Mouse (Mus musculus): ENCODE data around the gene Ctnna2. TPM values are rescaled to one million over a fixed set of nuclear protein-coding genes. Genes with fewer than 3 reads are reported as not detected.

The Ctnna2 gene
- polyA plus RNA-seq, 1 experiment from 2014 or later: not detected

GRCm38 (mm10) chr6:77188628-77189027 is 790.9 kb downstream of the Ctnna2 start:
- 82% methylated on average over 2 of the region's 2 CpGs for WGBS (ENCODE audit: insufficient replicate concordance)
- H3K4me1 ChIP-seq (ENCODE audit: insufficient read depth): no peaks in the 10 kb centered on the region
- no peak overlapping the region for H3K4me3 ChIP-seq (ENCODE audit: low read depth, low read length)
- H3K36me3 ChIP-seq (replicated peaks; ENCODE audit: insufficient read depth, low read length): no peaks in the 10 kb centered on the region
- no peaks in the 10 kb centered on the region for H3K9me3 ChIP-seq (ENCODE audit: low read length)
- DNase-seq (no peak), ATAC-seq (no peak)
- TF ChIP-seq CTCF (IDR thresholded peaks at IDR 0.05; ENCODE audit: low read depth): no peak
- TF ChIP-seq EP300 (IDR thresholded peaks at IDR 0.05; ENCODE audit: low read depth): no peak
- no peak overlapping the region for H3K4me2 ChIP-seq (ENCODE audit: low read depth, low read length)
- no peaks in the 10 kb centered on the region for H3K27me3 ChIP-seq (ENCODE audit: insufficient read depth, low read length)
- no peak overlapping the region for H3K9ac ChIP-seq (replicated peaks)
- no peak overlapping the region for H3K27ac ChIP-seq (ENCODE audit: low read depth)

- DNase-seq (no peak), ATAC-seq (no peak)
- H3K36me3 ChIP-seq (replicated peaks; ENCODE audit: insufficient read depth, low read length): no peaks in the 10 kb centered on the region
- H3K4me2 ChIP-seq (ENCODE audit: low read depth, low read length): no peak overlapping the region
- H3K27me3 ChIP-seq (ENCODE audit: insufficient read depth, low read length): no peaks in the 10 kb centered on the region
- no peak overlapping the region for H3K9ac ChIP-seq (replicated peaks)
- TF ChIP-seq CTCF (IDR thresholded peaks at IDR 0.05; ENCODE audit: low read depth) (no peak), EP300 (IDR thresholded peaks at IDR 0.05; ENCODE audit: low read depth) (no peak)
- H3K4me3 ChIP-seq (ENCODE audit: low read depth, low read length): no peak overlapping the region
- no peaks in the 10 kb centered on the region for H3K4me1 ChIP-seq (ENCODE audit: insufficient read depth)
- H3K9me3 ChIP-seq (ENCODE audit: low read length): no peaks in the 10 kb centered on the region
- 71% methylated on average over 4 of the region's 4 CpGs for WGBS (ENCODE audit: insufficient replicate concordance)
- H3K27ac ChIP-seq (ENCODE audit: low read depth): no peak overlapping the region
These were observed 793.7 kb downstream of the Ctnna2 start for GRCm38 (mm10) chr6:77185751-77186150.

GRCm38 (mm10) chr6:77184896-77185295 is 794.6 kb downstream of the Ctnna2 start:
- DNase-seq: no peak
- H3K4me3 ChIP-seq (ENCODE audit: low read depth, low read length): no peak overlapping the region
- H3K27me3 ChIP-seq (ENCODE audit: insufficient read depth, low read length): no peaks in the 10 kb centered on the region
- no peak overlapping the region for H3K27ac ChIP-seq (ENCODE audit: low read depth)
- no peaks in the 10 kb centered on the region for H3K4me1 ChIP-seq (ENCODE audit: insufficient read depth)
- H3K4me2 ChIP-seq (ENCODE audit: low read depth, low read length): no peak overlapping the region
- H3K9me3 ChIP-seq (ENCODE audit: low read length): no peaks in the 10 kb centered on the region
- H3K9ac ChIP-seq (replicated peaks): no peak overlapping the region
- TF ChIP-seq CTCF (IDR thresholded peaks at IDR 0.05; ENCODE audit: low read depth): no peak
- no peak for TF ChIP-seq EP300 (IDR thresholded peaks at IDR 0.05; ENCODE audit: low read depth)
- H3K36me3 ChIP-seq (replicated peaks; ENCODE audit: insufficient read depth, low read length): no peaks in the 10 kb centered on the region
- ATAC-seq: no peak
- 56% methylated on average over 2 of the region's 2 CpGs for WGBS (ENCODE audit: insufficient replicate concordance)

- H3K9me3 ChIP-seq (ENCODE audit: low read length): no peaks in the 10 kb centered on the region
- ATAC-seq (no peak), DNase-seq (no peak)
- H3K4me1 ChIP-seq (ENCODE audit: insufficient read depth): no peaks in the 10 kb centered on the region
- H3K36me3 ChIP-seq (replicated peaks; ENCODE audit: insufficient read depth, low read length): no peaks in the 10 kb centered on the region
- WGBS (ENCODE audit: insufficient replicate concordance): 27% methylated on average over 4 of the region's 4 CpGs
- H3K27ac ChIP-seq (ENCODE audit: low read depth): no peak overlapping the region
- no peaks in the 10 kb centered on the region for H3K27me3 ChIP-seq (ENCODE audit: insufficient read depth, low read length)
- H3K4me2 ChIP-seq (ENCODE audit: low read depth, low read length): no peak overlapping the region
- TF ChIP-seq CTCF (IDR thresholded peaks at IDR 0.05; ENCODE audit: low read depth): no peak
- no peak for TF ChIP-seq EP300 (IDR thresholded peaks at IDR 0.05; ENCODE audit: low read depth)
- H3K9ac ChIP-seq (replicated peaks): no peak overlapping the region
- no peak overlapping the region for H3K4me3 ChIP-seq (ENCODE audit: low read depth, low read length)
These were observed 803.7 kb downstream of the Ctnna2 start for GRCm38 (mm10) chr6:77175764-77176163.

- TF ChIP-seq EP300 (IDR thresholded peaks at IDR 0.05; ENCODE audit: low read depth) (no peak), CTCF (IDR thresholded peaks at IDR 0.05; ENCODE audit: low read depth) (no peak)
- no peak overlapping the region for H3K4me2 ChIP-seq (ENCODE audit: low read depth, low read length)
- H3K27me3 ChIP-seq (ENCODE audit: insufficient read depth, low read length): no peaks in the 10 kb centered on the region
- WGBS (ENCODE audit: insufficient replicate concordance): 74% methylated on average over 5 of the region's 5 CpGs
- H3K4me3 ChIP-seq (ENCODE audit: low read depth, low read length): no peak overlapping the region
- H3K4me1 ChIP-seq (ENCODE audit: insufficient read depth): no peaks in the 10 kb centered on the region
- ATAC-seq (no peak), DNase-seq (no peak)
- no peak overlapping the region for H3K27ac ChIP-seq (ENCODE audit: low read depth)
- no peaks in the 10 kb centered on the region for H3K36me3 ChIP-seq (replicated peaks; ENCODE audit: insufficient read depth, low read length)
- no peak overlapping the region for H3K9ac ChIP-seq (replicated peaks)
- H3K9me3 ChIP-seq (ENCODE audit: low read length): no peaks in the 10 kb centered on the region
These were observed 822.5 kb downstream of the Ctnna2 start for GRCm38 (mm10) chr6:77157028-77157427.

GRCm38 (mm10) chr6:77139306-77139920 is 840.1 kb downstream of the Ctnna2 start:
- H3K4me1 ChIP-seq (ENCODE audit: insufficient read depth): no peaks in the 10 kb centered on the region
- 79% methylated on average over 4 of the region's 4 CpGs for WGBS (ENCODE audit: insufficient replicate concordance)
- no peak overlapping the region for H3K9ac ChIP-seq (replicated peaks)
- ATAC-seq (no peak), DNase-seq (no peak)
- no peak overlapping the region for H3K4me2 ChIP-seq (ENCODE audit: low read depth, low read length)
- no peaks in the 10 kb centered on the region for H3K9me3 ChIP-seq (ENCODE audit: low read length)
- TF ChIP-seq CTCF (IDR thresholded peaks at IDR 0.05; ENCODE audit: low read depth) (no peak), EP300 (IDR thresholded peaks at IDR 0.05; ENCODE audit: low read depth) (no peak)
- H3K4me3 ChIP-seq (ENCODE audit: low read depth, low read length): no peak overlapping the region
- H3K36me3 ChIP-seq (replicated peaks; ENCODE audit: insufficient read depth, low read length): no peaks in the 10 kb centered on the region
- no peaks in the 10 kb centered on the region for H3K27me3 ChIP-seq (ENCODE audit: insufficient read depth, low read length)
- H3K27ac ChIP-seq (ENCODE audit: low read depth): no peak overlapping the region

Measured in liver, postnatal 0 days (tissue).